Mouse (Mus musculus): ENCODE measurements around the gene Ptger3. TPM values are rescaled to one million over a fixed set of nuclear protein-coding genes. Genes with fewer than 3 reads are reported as not detected.

Gene Ptger3
- polyA plus RNA-seq, 1 experiment from 2014 or later, result 2.0 TPM

GRCm38 (mm10) chr3:157635713-157636112 is 69.0 kb downstream of the Ptger3 start:
- ATAC-seq (replicated peaks; ENCODE audit: insufficient number of reproducible peaks, low FRiP score, low TSS enrichment, low read depth) (no peak), DNase-seq (ENCODE audit: low spot score) (no peak)
- H3K36me3 ChIP-seq (replicated peaks; ENCODE audit: control insufficient read depth, insufficient read depth, low read depth, low read length), result no peaks in the 10 kb centered on the region
- H3K4me1 ChIP-seq (ENCODE audit: control insufficient read depth, insufficient read depth, low read length), result no peaks in the 10 kb centered on the region
- no peak overlapping the region for H3K4me3 ChIP-seq (ENCODE audit: low read depth, low read length)
- 90% methylated on average over 4 of the region's 4 CpGs for WGBS
- H3K4me2 ChIP-seq (ENCODE audit: low read depth, low read length), result no peak overlapping the region
- H3K9me3 ChIP-seq (replicated peaks; ENCODE audit: control insufficient read depth, low read length), result no peaks in the 10 kb centered on the region
- H3K27ac ChIP-seq (replicated peaks; ENCODE audit: low read depth, low read length), result no peak overlapping the region
- no peaks in the 10 kb centered on the region for H3K27me3 ChIP-seq (ENCODE audit: control insufficient read depth, insufficient read depth, low read length)
- H3K9ac ChIP-seq (replicated peaks; ENCODE audit: low read length), result no peak overlapping the region

- Histone ChIP-seq H3K9me3 (replicated peaks; ENCODE audit: control insufficient read depth, low read length) (no peaks in the 10 kb centered on the region), H3K4me2 (ENCODE audit: low read depth, low read length) (no peak overlapping the region), H3K27ac (replicated peaks; ENCODE audit: low read depth, low read length) (no peak overlapping the region), H3K9ac (replicated peaks; ENCODE audit: low read length) (no peak overlapping the region), H3K36me3 (replicated peaks; ENCODE audit: control insufficient read depth, insufficient read depth, low read depth, low read length) (no peaks in the 10 kb centered on the region), H3K4me3 (ENCODE audit: low read depth, low read length) (no peak overlapping the region), H3K27me3 (ENCODE audit: control insufficient read depth, insufficient read depth, low read length) (no peaks in the 10 kb centered on the region), H3K4me1 (ENCODE audit: control insufficient read depth, insufficient read depth, low read length) (no peaks in the 10 kb centered on the region)
- DNase-seq (ENCODE audit: low spot score) (no peak), ATAC-seq (replicated peaks; ENCODE audit: insufficient number of reproducible peaks, low FRiP score, low TSS enrichment, low read depth) (no peak)
Observed at GRCm38 (mm10) chr3:157636887-157637286, 70.2 kb downstream of the Ptger3 start.

GRCm38 (mm10) chr3:157637341-157637740 is 70.6 kb downstream of the Ptger3 start:
- H3K9me3 ChIP-seq (replicated peaks; ENCODE audit: control insufficient read depth, low read length), result no peaks in the 10 kb centered on the region
- no peaks in the 10 kb centered on the region for H3K36me3 ChIP-seq (replicated peaks; ENCODE audit: control insufficient read depth, insufficient read depth, low read depth, low read length)
- H3K4me2 ChIP-seq (ENCODE audit: low read depth, low read length), result no peak overlapping the region
- DNase-seq (ENCODE audit: low spot score), result no peak
- no peaks in the 10 kb centered on the region for H3K4me1 ChIP-seq (ENCODE audit: control insufficient read depth, insufficient read depth, low read length)
- ATAC-seq (replicated peaks; ENCODE audit: insufficient number of reproducible peaks, low FRiP score, low TSS enrichment, low read depth), result no peak
- 69% methylated on average over 2 of the region's 2 CpGs for whole genome bisulfite sequencing
- H3K27ac ChIP-seq (replicated peaks; ENCODE audit: low read depth, low read length), result no peak overlapping the region
- H3K9ac ChIP-seq (replicated peaks; ENCODE audit: low read length), result no peak overlapping the region
- no peak overlapping the region for H3K4me3 ChIP-seq (ENCODE audit: low read depth, low read length)
- H3K27me3 ChIP-seq (ENCODE audit: control insufficient read depth, insufficient read depth, low read length), result no peaks in the 10 kb centered on the region

DNA sequence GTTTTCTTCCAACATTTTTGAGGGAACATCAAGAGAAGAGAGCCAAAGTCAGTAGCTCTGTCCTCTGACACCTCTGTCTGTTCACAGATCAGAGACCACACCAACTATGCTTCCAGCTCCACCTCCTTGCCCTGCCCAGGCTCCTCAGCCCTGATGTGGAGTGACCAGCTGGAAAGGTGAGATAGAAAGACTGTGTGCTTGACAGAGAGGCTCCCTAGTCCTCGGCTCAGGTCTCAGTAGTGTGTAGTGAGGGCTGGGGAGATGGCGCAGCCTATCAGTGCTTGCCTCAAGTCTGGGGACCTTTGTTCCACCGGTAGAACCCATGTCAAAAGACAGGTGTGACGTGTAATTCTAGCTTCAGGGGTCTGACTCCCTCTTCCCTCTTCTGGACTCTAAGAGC is 74.9 kb downstream of the Ptger3 start:
- DNase-seq (ENCODE audit: low spot score) (no peak), ATAC-seq (replicated peaks; ENCODE audit: insufficient number of reproducible peaks, low FRiP score, low TSS enrichment, low read depth) (no peak)
- Histone ChIP-seq H3K36me3 (replicated peaks; ENCODE audit: control insufficient read depth, insufficient read depth, low read depth, low read length) (no peaks in the 10 kb centered on the region), H3K4me3 (ENCODE audit: low read depth, low read length) (no peak overlapping the region), H3K9ac (replicated peaks; ENCODE audit: low read length) (no peak overlapping the region), H3K4me2 (ENCODE audit: low read depth, low read length) (no peak overlapping the region), H3K9me3 (replicated peaks; ENCODE audit: control insufficient read depth, low read length) (no peaks in the 10 kb centered on the region), H3K4me1 (ENCODE audit: control insufficient read depth, insufficient read depth, low read length) (no peaks in the 10 kb centered on the region), H3K27ac (replicated peaks; ENCODE audit: low read depth, low read length) (no peak overlapping the region), H3K27me3 (ENCODE audit: control insufficient read depth, insufficient read depth, low read length) (no peaks in the 10 kb centered on the region)
- 85% methylated on average over 4 of the region's 4 CpGs for WGBS

- no peak overlapping the region for H3K27ac ChIP-seq (replicated peaks; ENCODE audit: low read depth, low read length)
- 56% methylated on average over 7 of the region's 7 CpGs for WGBS
Observed at GRCm38 (mm10) chr3:157661622-157662021, 94.9 kb downstream of the Ptger3 start.

DNA sequence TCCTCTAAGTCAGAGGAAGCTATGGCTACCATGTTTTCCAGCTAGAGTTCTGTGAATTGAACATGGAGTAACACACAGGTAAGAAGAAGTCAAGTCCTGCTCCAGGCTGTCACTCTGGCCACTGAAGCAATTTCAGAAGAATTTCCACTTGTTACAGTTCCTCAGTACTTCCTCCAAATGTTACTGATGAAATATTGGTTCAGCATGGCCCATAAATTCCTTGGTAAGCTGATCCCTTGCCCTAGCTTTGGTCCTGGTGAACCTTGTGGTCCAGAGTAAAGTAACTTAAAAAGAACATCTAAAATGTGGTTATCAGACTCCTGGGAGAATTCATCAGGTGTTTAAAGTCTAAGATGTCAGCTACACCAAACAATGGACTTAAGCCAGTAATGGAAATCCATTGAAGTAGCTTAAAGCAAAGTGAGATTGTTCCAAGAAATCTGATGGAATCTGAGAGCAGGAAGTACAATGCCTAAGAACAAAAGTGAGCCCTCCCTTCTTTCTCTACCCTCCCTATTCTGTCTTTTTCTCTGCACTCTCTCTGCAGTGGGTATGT is 97.9 kb downstream of the Ptger3 start:
- H3K27me3 ChIP-seq (ENCODE audit: control insufficient read depth, insufficient read depth, low read length), result no peaks in the 10 kb centered on the region
- H3K36me3 ChIP-seq (replicated peaks; ENCODE audit: control insufficient read depth, insufficient read depth, low read depth, low read length), result no peaks in the 10 kb centered on the region
- no peak overlapping the region for H3K4me3 ChIP-seq (ENCODE audit: low read depth, low read length)
- no peak overlapping the region for H3K27ac ChIP-seq (replicated peaks; ENCODE audit: low read depth, low read length)
- H3K9ac ChIP-seq (replicated peaks; ENCODE audit: low read length), result no peak overlapping the region
- no peak overlapping the region for H3K4me2 ChIP-seq (ENCODE audit: low read depth, low read length)
- DNase-seq (ENCODE audit: low spot score) (no peak), ATAC-seq (replicated peaks; ENCODE audit: insufficient number of reproducible peaks, low FRiP score, low TSS enrichment, low read depth) (no peak)
- H3K4me1 ChIP-seq (ENCODE audit: control insufficient read depth, insufficient read depth, low read length), result no peaks in the 10 kb centered on the region
- no peaks in the 10 kb centered on the region for H3K9me3 ChIP-seq (replicated peaks; ENCODE audit: control insufficient read depth, low read length)

More at GRCm38 (mm10) chr3:157661622-157662021, 94.9 kb downstream of the Ptger3 start:
- ATAC-seq (replicated peaks; ENCODE audit: insufficient number of reproducible peaks, low FRiP score, low TSS enrichment, low read depth) (peak; percentile 65), DNase-seq (ENCODE audit: low spot score) (peak; percentile 66)
- no peak overlapping the region for H3K9ac ChIP-seq (replicated peaks; ENCODE audit: low read length)
- H3K27me3 ChIP-seq (ENCODE audit: control insufficient read depth, insufficient read depth, low read length), result no peaks in the 10 kb centered on the region
- no peak overlapping the region for H3K4me3 ChIP-seq (ENCODE audit: low read depth, low read length)
- H3K4me2 ChIP-seq (ENCODE audit: low read depth, low read length), result no peak overlapping the region
- H3K36me3 ChIP-seq (replicated peaks; ENCODE audit: control insufficient read depth, insufficient read depth, low read depth, low read length), result no peaks in the 10 kb centered on the region
- H3K9me3 ChIP-seq (replicated peaks; ENCODE audit: control insufficient read depth, low read length), result no peaks in the 10 kb centered on the region
- H3K4me1 ChIP-seq (ENCODE audit: control insufficient read depth, insufficient read depth, low read length), result no peaks in the 10 kb centered on the region

DNA sequence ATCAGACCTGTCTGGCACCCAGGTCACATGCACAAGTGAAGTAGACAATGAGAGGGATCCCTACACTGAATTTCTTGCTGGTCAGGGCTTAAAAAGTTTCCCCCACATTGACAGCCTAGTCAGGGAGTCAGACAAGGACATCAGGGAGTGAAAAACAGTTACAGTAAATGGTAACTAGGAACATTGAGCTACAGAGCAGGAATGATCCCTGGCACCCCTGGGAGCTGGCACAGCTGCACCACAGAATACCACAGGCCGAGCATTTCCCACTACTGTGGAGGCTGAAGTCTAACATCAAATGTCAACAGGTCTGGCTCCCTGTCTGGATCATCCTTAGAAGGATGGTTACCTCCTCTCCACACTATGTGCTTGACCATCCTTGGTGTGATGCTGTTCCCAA is 98.8 kb downstream of the Ptger3 start:
- no peak overlapping the region for H3K4me2 ChIP-seq (ENCODE audit: low read depth, low read length)
- no peak overlapping the region for H3K9ac ChIP-seq (replicated peaks; ENCODE audit: low read length)
- no peak for DNase-seq (ENCODE audit: low spot score)
- no peaks in the 10 kb centered on the region for H3K36me3 ChIP-seq (replicated peaks; ENCODE audit: control insufficient read depth, insufficient read depth, low read depth, low read length)
- H3K4me3 ChIP-seq (ENCODE audit: low read depth, low read length), result no peak overlapping the region
- ATAC-seq (replicated peaks; ENCODE audit: insufficient number of reproducible peaks, low FRiP score, low TSS enrichment, low read depth), result no peak
- no peaks in the 10 kb centered on the region for H3K4me1 ChIP-seq (ENCODE audit: control insufficient read depth, insufficient read depth, low read length)
- no peaks in the 10 kb centered on the region for H3K27me3 ChIP-seq (ENCODE audit: control insufficient read depth, insufficient read depth, low read length)
- H3K27ac ChIP-seq (replicated peaks; ENCODE audit: low read depth, low read length), result no peak overlapping the region
- WGBS, result 43% methylated on average over 1 of the region's 1 CpGs
- H3K9me3 ChIP-seq (replicated peaks; ENCODE audit: control insufficient read depth, low read length), result no peaks in the 10 kb centered on the region

GRCm38 (mm10) chr3:157666142-157666541 is 99.5 kb downstream of the Ptger3 start:
- Histone ChIP-seq H3K4me1 (ENCODE audit: control insufficient read depth, insufficient read depth, low read length) (no peaks in the 10 kb centered on the region), H3K27me3 (ENCODE audit: control insufficient read depth, insufficient read depth, low read length) (no peaks in the 10 kb centered on the region), H3K27ac (replicated peaks; ENCODE audit: low read depth, low read length) (no peak overlapping the region), H3K4me2 (ENCODE audit: low read depth, low read length) (no peak overlapping the region), H3K36me3 (replicated peaks; ENCODE audit: control insufficient read depth, insufficient read depth, low read depth, low read length) (no peaks in the 10 kb centered on the region), H3K9me3 (replicated peaks; ENCODE audit: control insufficient read depth, low read length) (no peaks in the 10 kb centered on the region), H3K4me3 (ENCODE audit: low read depth, low read length) (no peak overlapping the region), H3K9ac (replicated peaks; ENCODE audit: low read length) (no peak overlapping the region)
- 76% methylated on average over 2 of the region's 2 CpGs for WGBS
- ATAC-seq (replicated peaks; ENCODE audit: insufficient number of reproducible peaks, low FRiP score, low TSS enrichment, low read depth), result no peak
- no peak for DNase-seq (ENCODE audit: low spot score)

Data from embryonic facial prominence, embryonic 11.5 days (tissue).